Mouse (Mus musculus): ENCODE measurements around the gene Tmem132c.

Gene Tmem132c

GRCm38 (mm10) chr5:127496895-127497294 is 255.3 kb downstream of the Tmem132c start:
- no peak for DNase-seq (ENCODE audit: low spot score)

GRCm38 (mm10) chr5:127499151-127499827 is 257.7 kb downstream of the Tmem132c start:
- DNase-seq (ENCODE audit: low spot score), result no peak

GRCm38 (mm10) chr5:127502838-127503237 is 261.2 kb downstream of the Tmem132c start:
- DNase-seq (ENCODE audit: low spot score), result peak; percentile 43

GRCm38 (mm10) chr5:127505697-127506096 is 264.1 kb downstream of the Tmem132c start:
- DNase-seq (ENCODE audit: low spot score), result no peak

GRCm38 (mm10) chr5:127511653-127512052 is 270.0 kb downstream of the Tmem132c start:
- DNase-seq (ENCODE audit: low spot score), result peak; percentile 56

GRCm38 (mm10) chr5:127515960-127516359 is 274.4 kb downstream of the Tmem132c start:
- DNase-seq (ENCODE audit: low spot score), result no peak

- DNase-seq (ENCODE audit: low spot score), result no peak
These were observed 281.3 kb downstream of the Tmem132c start for GRCm38 (mm10) chr5:127522744-127523476.

GRCm38 (mm10) chr5:127527344-127527974 is 285.9 kb downstream of the Tmem132c start:
- no peak for DNase-seq (ENCODE audit: low spot score)

- no peak for DNase-seq (ENCODE audit: low spot score)
These were observed 295.9 kb downstream of the Tmem132c start for GRCm38 (mm10) chr5:127537508-127537907.

- no peak for DNase-seq (ENCODE audit: low spot score)
These were observed 305.0 kb downstream of the Tmem132c start for GRCm38 (mm10) chr5:127546585-127546991.

- DNase-seq (ENCODE audit: low spot score), result no peak
These were observed 306.5 kb downstream of the Tmem132c start for GRCm38 (mm10) chr5:127548136-127548535.

- DNase-seq (ENCODE audit: low spot score), result peak; percentile 46
These were observed 319.5 kb downstream of the Tmem132c start for GRCm38 (mm10) chr5:127561086-127561485.

GRCm38 (mm10) chr5:127567165-127567741 is 325.6 kb downstream of the Tmem132c start:
- DNase-seq (ENCODE audit: low spot score), result no peak

GRCm38 (mm10) chr5:127577419-127577818 is 335.8 kb downstream of the Tmem132c start:
- no peak for DNase-seq (ENCODE audit: low spot score)

GRCm38 (mm10) chr5:127583658-127584057 is 342.1 kb downstream of the Tmem132c start:
- DNase-seq (ENCODE audit: low spot score), result no peak

GRCm38 (mm10) chr5:127587854-127588253 is 346.2 kb downstream of the Tmem132c start:
- no peak for DNase-seq (ENCODE audit: low spot score)

- no peak for DNase-seq (ENCODE audit: low spot score)
These were observed 350.8 kb downstream of the Tmem132c start for GRCm38 (mm10) chr5:127592406-127592805.

- peak; percentile 53 for DNase-seq (ENCODE audit: low spot score)
These were observed 351.2 kb downstream of the Tmem132c start for GRCm38 (mm10) chr5:127592854-127593253.

GRCm38 (mm10) chr5:127595676-127596075 is 354.1 kb downstream of the Tmem132c start:
- DNase-seq (ENCODE audit: low spot score), result no peak

GRCm38 (mm10) chr5:127596862-127597261 is 355.3 kb downstream of the Tmem132c start:
- no peak for DNase-seq (ENCODE audit: low spot score)

- no peak for DNase-seq (ENCODE audit: low spot score)
These were observed 361.4 kb downstream of the Tmem132c start for GRCm38 (mm10) chr5:127602996-127603395.

GRCm38 (mm10) chr5:127607507-127607906 is 365.9 kb downstream of the Tmem132c start:
- DNase-seq (ENCODE audit: low spot score), result no peak
